Mouse (Mus musculus) stomach, postnatal 0 days (tissue): ENCODE measurements around the gene Pp2d1.

Experiments
- CTCF ChIP-seq: IDR thresholded peaks from 2 replicates; pipeline ENCODE4 v1.5.1; 2016; ENCODE audit warnings: antibody characterized with exemption, low read depth, mild to moderate bottlenecking, moderate library complexity
- EP300 ChIP-seq: optimal IDR thresholded peaks from 2 replicates; pipeline ENCODE3; 2016; ENCODE audit warnings: antibody characterized with exemption

- TF ChIP-seq CTCF (peak; percentile 63), EP300 (peak; percentile 87)
Observed at GRCm38 (mm10) chr17:53478858-53479603, 60.2 kb downstream of the Pp2d1 start, which contains the start of gene Rab5a.
